ENCODE assay signal across 26 mouse cellular contexts in the genomic region with DNA sequence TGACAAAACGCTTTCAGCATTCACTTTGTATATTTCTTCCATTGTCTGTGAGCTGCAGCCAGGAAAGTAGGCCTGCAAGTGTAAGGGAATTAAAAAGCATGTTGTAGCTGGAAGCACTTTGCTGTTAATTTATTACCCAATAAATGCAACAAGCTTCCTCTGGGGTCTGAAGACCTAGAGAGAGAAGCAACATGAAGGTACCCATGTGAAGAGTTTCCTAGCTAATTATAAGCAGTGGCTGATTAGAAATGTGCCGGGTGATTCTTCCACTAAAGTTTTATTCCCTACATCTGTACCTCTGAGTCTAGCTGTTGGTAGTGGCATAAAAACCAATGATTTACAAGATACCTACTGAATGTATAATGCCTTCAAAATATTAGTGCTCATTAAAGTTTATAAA.
"Had no signal": no experiment of that assay in that cellular context is flagged by ENCODE, and none has a peak within 500 bp of the region (broad histone marks: within the 10 kb centered on the region; RNA-seq: fewer than 3 reads in every experiment).

No protein-coding gene starts in this region.

- H3K4me1 ChIP-seq: heart, embryonic 13.5 days; heart, embryonic 15.5 days; hindbrain, embryonic 13.5 days; hindbrain, embryonic 15.5 days; intestine, embryonic 15.5 days; kidney, embryonic 15.5 days; limb, embryonic 13.5 days; limb, embryonic 15.5 days; liver, embryonic 12.5 days had no signal

- H3K27me3 ChIP-seq: heart, embryonic 13.5 days; heart, embryonic 15.5 days; hindbrain, embryonic 13.5 days; hindbrain, embryonic 15.5 days; intestine, embryonic 15.5 days; kidney, embryonic 15.5 days; limb, embryonic 13.5 days; limb, embryonic 15.5 days; liver, embryonic 12.5 days had no signal

- H3K36me3 ChIP-seq: heart, embryonic 13.5 days; heart, embryonic 15.5 days; hindbrain, embryonic 13.5 days; hindbrain, embryonic 15.5 days; intestine, embryonic 15.5 days; kidney, embryonic 15.5 days; limb, embryonic 13.5 days; limb, embryonic 15.5 days; liver, embryonic 12.5 days had no signal

- H3K9me3 ChIP-seq: heart, embryonic 13.5 days; heart, embryonic 15.5 days; hindbrain, embryonic 15.5 days; intestine, embryonic 15.5 days; kidney, embryonic 15.5 days; limb, embryonic 13.5 days; limb, embryonic 15.5 days; liver, embryonic 12.5 days had no signal

- H3K4me2 ChIP-seq: heart, embryonic 11.5 days; heart, embryonic 13.5 days; heart, embryonic 15.5 days; hindbrain, embryonic 13.5 days; hindbrain, embryonic 15.5 days; intestine, embryonic 15.5 days; kidney, embryonic 15.5 days; limb, embryonic 13.5 days; limb, embryonic 15.5 days; liver, embryonic 12.5 days had no signal

- H3K27ac ChIP-seq: heart, adult 2 months; heart, embryonic 13.5 days; heart, embryonic 15.5 days; hindbrain, embryonic 13.5 days; hindbrain, embryonic 15.5 days; intestine, embryonic 15.5 days; kidney, embryonic 15.5 days; kidney, postnatal 0 days; limb, embryonic 13.5 days; limb, embryonic 15.5 days; liver, embryonic 12.5 days had no signal

- DNase-seq: gastrocnemius, postnatal 14 days; gastrocnemius, postnatal 36 days; heart, adult 11 months; heart, adult 2 months; heart, postnatal 14 days; heart, postnatal 36 days; kidney, adult 2 months; kidney, adult 9 months; kidney, postnatal 14 days; kidney, postnatal 36 days; layer of hippocampus, adult 9-11 months; layer of hippocampus, postnatal 36 days; left cerebral cortex, postnatal 4 days had no signal

- ATAC-seq: inflammation-experienced regulatory T-cells, adult 6 months; intestine, embryonic 15.5 days; intestine, postnatal 0 days; liver, embryonic 12.5 days had no signal

- H3K9ac ChIP-seq: heart, embryonic 13.5 days; heart, embryonic 15.5 days; hindbrain, embryonic 13.5 days; hindbrain, embryonic 15.5 days; intestine, embryonic 15.5 days; kidney, embryonic 15.5 days; limb, embryonic 13.5 days; limb, embryonic 15.5 days; liver, embryonic 12.5 days had no signal

- H3K4me3 ChIP-seq: heart, adult 2 months; heart, embryonic 13.5 days; heart, embryonic 15.5 days; hindbrain, embryonic 13.5 days; hindbrain, embryonic 15.5 days; intestine, embryonic 15.5 days; kidney, embryonic 15.5 days; limb, embryonic 13.5 days; limb, embryonic 15.5 days; liver, embryonic 12.5 days had no signal
